Comparison of ENCODE assay signal across 7 mouse cellular contexts in the genomic region with DNA sequence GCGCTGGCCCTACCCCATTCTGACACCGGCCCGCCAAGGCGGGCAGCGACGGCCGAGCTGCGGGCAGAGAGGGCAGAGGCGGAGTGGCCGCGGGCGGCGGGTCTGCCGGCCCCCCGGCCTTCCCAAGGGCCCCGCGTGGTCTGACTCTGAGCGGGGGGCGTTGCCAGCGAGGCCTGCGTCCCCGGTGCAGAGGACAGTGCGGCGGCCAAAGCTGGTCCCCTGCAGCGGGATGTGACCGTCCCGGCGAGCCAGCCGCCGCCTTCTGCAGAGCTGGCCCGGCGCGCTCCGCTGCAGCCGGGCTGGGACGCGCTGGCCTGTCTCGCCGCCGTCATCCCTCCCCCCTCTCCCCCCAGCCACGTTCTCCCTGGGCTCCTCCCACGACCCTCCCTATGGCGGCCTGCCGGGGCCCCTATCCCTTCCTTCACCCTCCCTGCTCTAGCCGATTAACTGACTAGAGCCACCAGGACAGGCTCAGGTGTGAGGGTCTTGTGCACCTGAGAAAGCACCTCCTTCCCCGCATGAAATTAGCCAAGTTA. TPM values are rescaled to one million over a fixed set of nuclear protein-coding genes. Genes with fewer than 3 reads are reported as not detected.
DNase-seq lines count a peak whose midpoint lies in the region; ATAC-seq lines count a peak whose summit lies in the region.

A gene (minus strand): TSS at position 475 of the 536 bp plus-strand sequence.

- H3K4me2 ChIP-seq in embryonic facial prominence, embryonic 14.5 days (ENCODE audit: low read depth, low read length), result peak within 1 kb of the TSS; percentile 67
- H3K4me2 ChIP-seq in hindbrain, embryonic 11.5 days (replicated peaks; ENCODE audit: low read depth, low read length), result peak within 1 kb of the TSS; percentile 96
- peak within 1 kb of the TSS; percentile 97 for H3K4me2 ChIP-seq in midbrain, embryonic 11.5 days

- H3K36me3 ChIP-seq in embryonic facial prominence, embryonic 14.5 days (ENCODE audit: control insufficient read depth, insufficient read depth, low read length), result peaks cover 22% of the 10 kb centered on the region; the same call in 1 of the 2 replicates
- no peaks in the 10 kb centered on the region for H3K36me3 ChIP-seq in hindbrain, embryonic 11.5 days (ENCODE audit: control insufficient read depth, insufficient read depth, low read length)
- no peaks in the 10 kb centered on the region for H3K36me3 ChIP-seq in midbrain, embryonic 11.5 days (ENCODE audit: control insufficient read depth, insufficient read depth, low read length)

- peaks cover 7% of the 10 kb centered on the region; the same call in 1 of the 2 replicates for H3K4me1 ChIP-seq in embryonic facial prominence, embryonic 14.5 days (ENCODE audit: control insufficient read depth, insufficient read depth, low read length)
- peaks cover 8% of the 10 kb centered on the region for H3K4me1 ChIP-seq in hindbrain, embryonic 11.5 days (replicated peaks; ENCODE audit: control insufficient read depth, insufficient read depth, low read length)
- H3K4me1 ChIP-seq in midbrain, embryonic 11.5 days (ENCODE audit: control insufficient read depth, insufficient read depth, low read length), result peaks cover 17% of the 10 kb centered on the region

- H3K9ac ChIP-seq in embryonic facial prominence, embryonic 14.5 days (ENCODE audit: low read depth, low read length), result peak within 1 kb of the TSS; percentile 94
- peak within 1 kb of the TSS; percentile 96 for H3K9ac ChIP-seq in hindbrain, embryonic 11.5 days (ENCODE audit: low read depth, low read length)
- peak within 1 kb of the TSS; percentile 93 for H3K9ac ChIP-seq in midbrain, embryonic 11.5 days (ENCODE audit: low read length)

- peak; percentile 63 for DNase-seq in Muller cell, postnatal 12 days (ENCODE audit: inconsistent ontology term)
- peak; percentile 44 for DNase-seq in adrenal gland, postnatal 25 days
- DNase-seq in embryonic facial prominence, embryonic 14.5 days (ENCODE audit: low spot score), result peak; percentile 77
- DNase-seq in hindbrain, embryonic 11.5 days (ENCODE audit: low spot score), result peak; percentile 81
- peak; percentile 25 to 39 for DNase-seq in left cerebral cortex, adult 8-10 months (ENCODE audit: low spot score in 2 of 2)
- peak; percentile 94 for DNase-seq in midbrain, embryonic 11.5 days (ENCODE audit: low spot score, missing footprints)
- peak; percentile 28 for DNase-seq in telencephalon, adult 2 months (ENCODE audit: low read depth, low spot score)

- peak within 1 kb of the TSS; percentile 31; the same call in 1 of the 2 replicates for H3K27ac ChIP-seq in embryonic facial prominence, embryonic 14.5 days (replicated peaks; ENCODE audit: low read depth, low read length)
- peak within 1 kb of the TSS; percentile 58; the same call in 1 of the 2 replicates for H3K27ac ChIP-seq in hindbrain, embryonic 11.5 days (ENCODE audit: low read depth, low read length)
- peak within 1 kb of the TSS; percentile 57 for H3K27ac ChIP-seq in midbrain, embryonic 11.5 days (ENCODE audit: low read depth, low read length)

- H3K9me3 ChIP-seq in embryonic facial prominence, embryonic 14.5 days (ENCODE audit: control insufficient read depth, low read length), result no peaks in the 10 kb centered on the region
- no peaks in the 10 kb centered on the region for H3K9me3 ChIP-seq in hindbrain, embryonic 11.5 days (ENCODE audit: control insufficient read depth, low read length)
- H3K9me3 ChIP-seq in midbrain, embryonic 11.5 days (ENCODE audit: control insufficient read depth, low read length), result no peaks in the 10 kb centered on the region

- peak; percentile 78 for ATAC-seq in embryonic facial prominence, embryonic 14.5 days (ENCODE audit: low read depth)
- peak; percentile 73 for ATAC-seq in hindbrain, embryonic 11.5 days (ENCODE audit: low FRiP score)
- ATAC-seq in midbrain, embryonic 11.5 days (ENCODE audit: low FRiP score), result peak; percentile 87

- peak within 1 kb of the TSS; percentile 85 for H3K4me3 ChIP-seq in embryonic facial prominence, embryonic 14.5 days (ENCODE audit: low read depth, low read length)
- peak within 1 kb of the TSS; percentile 81 for H3K4me3 ChIP-seq in hindbrain, embryonic 11.5 days (ENCODE audit: low read depth, low read length)
- peak within 1 kb of the TSS; percentile 79 for H3K4me3 ChIP-seq in midbrain, embryonic 11.5 days (ENCODE audit: low read depth, low read length)

- WGBS in embryonic facial prominence, embryonic 14.5 days, result 0% methylated on average over 1 of the region's 46 CpGs
- under 1% methylated on average over 32 of the region's 46 CpGs for WGBS in hindbrain, embryonic 11.5 days
- under 1% methylated on average over 43 of the region's 46 CpGs for WGBS in midbrain, embryonic 11.5 days

- no peaks in the 10 kb centered on the region for H3K27me3 ChIP-seq in embryonic facial prominence, embryonic 14.5 days (replicated peaks; ENCODE audit: control insufficient read depth, insufficient read depth, low read length)
- no peaks in the 10 kb centered on the region for H3K27me3 ChIP-seq in hindbrain, embryonic 11.5 days (ENCODE audit: control insufficient read depth, insufficient read depth, low read length)
- no peaks in the 10 kb centered on the region for H3K27me3 ChIP-seq in midbrain, embryonic 11.5 days (ENCODE audit: control insufficient read depth, insufficient read depth, low read length)

RNA-seq across cellular contexts. Expression of the gene that starts here (rescaled TPM):
- total RNA-seq in adrenal gland, postnatal 25 days (2021), result 4.1 and 6.7 TPM in 2 replicates
- 74.4 and 80.6 TPM in 2 replicates for polyA plus RNA-seq in embryonic facial prominence, embryonic 14.5 days (2014; fragmentation: Nextera tagmentation; extraction: Ambion mirVana)
- 46.7 and 50.6 TPM in 2 replicates for polyA plus RNA-seq in hindbrain, embryonic 11.5 days (2014; fragmentation: Nextera tagmentation; extraction: Ambion mirVana)
- 100 to 1,000 TPM; 132 to 144 (median 133) TPM for total RNA-seq in left cerebral cortex, adult 8-10 months (2022)
- polyA plus RNA-seq in midbrain, embryonic 11.5 days (2014; fragmentation: Nextera tagmentation; extraction: Ambion mirVana), result 43.3 and 54.0 TPM in 2 replicates

Comparison
In these comparisons a context has a peak if more than half of its experiments do, and no peak if none do; other contexts are left out.
1. Peak in every context shown above with its lines: DNase-seq, ATAC-seq, H3K4me3 ChIP-seq and H3K27ac ChIP-seq.
2. RNA of the gene that starts here (total RNA-seq): 132 to 144 TPM in left cerebral cortex, adult 8-10 months; 4.1 to 6.7 TPM in adrenal gland, postnatal 25 days; every median in the first group is over 10 times any median in the second.
3. DNase-seq: peak in every context shown above with its lines; median percentile 94 in midbrain, embryonic 11.5 days; 81 in hindbrain, embryonic 11.5 days; 77 in embryonic facial prominence, embryonic 14.5 days; 63 in Muller cell, postnatal 12 days; 44 in adrenal gland, postnatal 25 days; 32 in left cerebral cortex, adult 8-10 months; 28 in telencephalon, adult 2 months.